Mouse (Mus musculus) liver, embryonic 15.5 days (tissue): ENCODE data around the gene Rsad1. TPM values are rescaled to one million over a fixed set of nuclear protein-coding genes. Genes with fewer than 3 reads are reported as not detected.

Experiments used
- ATAC-seq: fragments of 200-750 bp; cut with Nextera tagmentation; 2 replicates; pipeline ENCODE4 v1.8.0; 2017; ENCODE audit warnings: moderate number of reproducible peaks, mild to moderate bottlenecking, moderate library complexity; ENCODE audit not compliant: insufficient read depth
- H3K27ac ChIP-seq: fragments of 300-500 bp; sonication (generic); replicated peaks from 2 replicates; pipeline ENCODE4 v1.5.1; 2015; ENCODE audit warnings: mild to moderate bottlenecking, inconsistent platforms
- H3K27me3 ChIP-seq: fragments of 300-500 bp; sonication (generic); 2 replicates; pipeline ENCODE4 v1.6.1; 2015; ENCODE audit warnings: mild to moderate bottlenecking, inconsistent platforms
- H3K36me3 ChIP-seq: fragments of 300-500 bp; sonication (generic); replicated peaks from 2 replicates; pipeline ENCODE4 v1.6.1; 2015; ENCODE audit warnings: moderate library complexity, mild to moderate bottlenecking, inconsistent platforms
- H3K4me1 ChIP-seq: fragments of 300-500 bp; sonication (generic); replicated peaks from 2 replicates; pipeline ENCODE4 v1.6.1; 2015; ENCODE audit warnings: inconsistent platforms
- H3K4me2 ChIP-seq: fragments of 300-500 bp; sonication (generic); 2 replicates; pipeline ENCODE4 v1.6.1; 2015; ENCODE audit warnings: moderate library complexity, mild to moderate bottlenecking, inconsistent platforms
- H3K4me3 ChIP-seq: fragments of 300-500 bp; sonication (generic); replicated peaks from 2 replicates; pipeline ENCODE4 v1.5.1; 2015; ENCODE audit warnings: mild to moderate bottlenecking, inconsistent platforms
- H3K9ac ChIP-seq: fragments of 300-500 bp; sonication (generic); 2 replicates; pipeline ENCODE4 v1.6.1; 2015; ENCODE audit warnings: moderate library complexity, mild to moderate bottlenecking, inconsistent platforms
- H3K9me3 ChIP-seq: fragments of 300-500 bp; sonication (generic); replicated peaks from 2 replicates; pipeline ENCODE4 v1.6.1; 2016; ENCODE audit warnings: inconsistent platforms
- WGBS: fragments of 180-500 bp; shearing (Covaris S2); methylation state at CpG from one replicate; pipeline ENCODE4 v1.1.7; 2015; ENCODE audit warnings: mixed read lengths; ENCODE audit not compliant: insufficient replicate concordance; 5-methylcytosine and 5-hydroxymethylcytosine counted together
- polyA plus RNA-seq: library from polyadenylated mRNA; unstranded; fragments of >200 nt; fragmentation: Nextera tagmentation; extraction: Ambion mirVana; gene quantifications from 2 replicates; pipeline ENCODE4 v1.2.1, GENCODE M21; 2015

The Rsad1 gene
- polyA plus RNA-seq, 1 experiment from 2014 or later = 1.1 TPM

GRCm38 (mm10) chr11:94570612-94571011 is 21.6 kb upstream of the Rsad1 start:
- Histone ChIP-seq H3K4me2 (no peak overlapping the region), H3K4me1 (0 out of 2 replicates have a peak, but pooled peaks cover 9% of the 10 kb centered on the region), H3K27ac (no peak overlapping the region), H3K27me3 (peaks cover 10% of the 10 kb centered on the region), H3K9ac (no peak overlapping the region), H3K4me3 (no peak overlapping the region), H3K9me3 (no peaks in the 10 kb centered on the region), H3K36me3 (no peaks in the 10 kb centered on the region)
- ATAC-seq = 0 out of 2 replicates have a peak, but pooled peaks have one; percentile 19
- 21% methylated on average over 9 of the region's 9 CpGs for WGBS

GRCm38 (mm10) chr11:94567326-94567725 is 18.3 kb upstream of the Rsad1 start:
- H3K4me3 ChIP-seq = no peak overlapping the region

GRCm38 (mm10) chr11:94566534-94566933 is 17.5 kb upstream of the Rsad1 start:
- WGBS = 34% methylated on average over 6 of the region's 6 CpGs
- Histone ChIP-seq H3K4me2 (no peak overlapping the region), H3K9me3 (no peaks in the 10 kb centered on the region), H3K4me1 (peaks cover 22% of the 10 kb centered on the region; the same call in 1 of the 2 replicates), H3K27ac (no peak overlapping the region), H3K36me3 (no peaks in the 10 kb centered on the region), H3K4me3 (no peak overlapping the region), H3K27me3 (peaks cover 36% of the 10 kb centered on the region), H3K9ac (no peak overlapping the region)
- 0 out of 2 replicates have a peak, but pooled peaks have one; percentile 21 for ATAC-seq

More at GRCm38 (mm10) chr11:94567326-94567725, 18.3 kb upstream of the Rsad1 start:
- ATAC-seq = no peak
- no peaks in the 10 kb centered on the region for H3K36me3 ChIP-seq
- peaks cover 36% of the 10 kb centered on the region for H3K27me3 ChIP-seq
- WGBS = 73% methylated on average over 7 of the region's 7 CpGs
- no peak overlapping the region for H3K4me2 ChIP-seq
- H3K4me1 ChIP-seq = peaks cover 22% of the 10 kb centered on the region; the same call in 1 of the 2 replicates
- H3K27ac ChIP-seq = no peak overlapping the region
- no peak overlapping the region for H3K9ac ChIP-seq
- H3K9me3 ChIP-seq = no peaks in the 10 kb centered on the region

- H3K4me1 ChIP-seq = peaks cover 22% of the 10 kb centered on the region; the same call in 1 of the 2 replicates
- ATAC-seq = no peak
- H3K9me3 ChIP-seq = no peaks in the 10 kb centered on the region
- WGBS = 27% methylated on average over 16 of the region's 16 CpGs
- H3K4me2 ChIP-seq = peak overlapping the region; percentile 52
- no peaks in the 10 kb centered on the region for H3K36me3 ChIP-seq
- H3K27me3 ChIP-seq = peaks cover 36% of the 10 kb centered on the region
- no peak overlapping the region for H3K4me3 ChIP-seq
- H3K27ac ChIP-seq = no peak overlapping the region
- no peak overlapping the region for H3K9ac ChIP-seq
Observed at GRCm38 (mm10) chr11:94565151-94565479, 16.1 kb upstream of the Rsad1 start.

- no peak within 1 kb of the TSS for H3K27ac ChIP-seq
- H3K4me3 ChIP-seq = peak within 1 kb of the TSS; percentile 18
- peaks cover 22% of the 10 kb centered on the region; the same call in 1 of the 2 replicates for H3K4me1 ChIP-seq
- no peaks in the 10 kb centered on the region for H3K9me3 ChIP-seq
- 5% methylated on average over 35 of the region's 35 CpGs for WGBS
- H3K36me3 ChIP-seq = no peaks in the 10 kb centered on the region
- H3K27me3 ChIP-seq = peaks cover 36% of the 10 kb centered on the region
- peak; percentile 36; the same call in 1 of the 2 replicates for ATAC-seq
- no peak within 1 kb of the TSS for H3K9ac ChIP-seq
- H3K4me2 ChIP-seq = peak within 1 kb of the TSS; percentile 52
Observed at GRCm38 (mm10) chr11:94564437-94565150, 15.5 kb upstream of the Rsad1 start, which contains the start of gene Chad. TSS of gene Chad (plus strand) at chr11:94565047.

GRCm38 (mm10) chr11:94563821-94564220 is 14.8 kb upstream of the Rsad1 start:
- Histone ChIP-seq H3K27ac (no peak overlapping the region), H3K36me3 (no peaks in the 10 kb centered on the region), H3K4me3 (no peak overlapping the region), H3K27me3 (peaks cover 36% of the 10 kb centered on the region), H3K4me1 (peaks cover 22% of the 10 kb centered on the region; the same call in 1 of the 2 replicates), H3K9ac (no peak overlapping the region), H3K4me2 (peak overlapping the region; percentile 52), H3K9me3 (no peaks in the 10 kb centered on the region)
- ATAC-seq = 0 out of 2 replicates have a peak, but pooled peaks have one; percentile 10
- WGBS = 28% methylated on average over 5 of the region's 5 CpGs

GRCm38 (mm10) chr11:94563383-94563782 is 14.3 kb upstream of the Rsad1 start:
- H3K4me1 ChIP-seq = peaks cover 22% of the 10 kb centered on the region; the same call in 1 of the 2 replicates
- H3K4me3 ChIP-seq = no peak overlapping the region
- no peaks in the 10 kb centered on the region for H3K9me3 ChIP-seq
- 72% methylated on average over 5 of the region's 5 CpGs for WGBS
- ATAC-seq = no peak
- no peak overlapping the region for H3K27ac ChIP-seq
- H3K27me3 ChIP-seq = peaks cover 36% of the 10 kb centered on the region
- no peak overlapping the region for H3K4me2 ChIP-seq
- H3K36me3 ChIP-seq = no peaks in the 10 kb centered on the region
- H3K9ac ChIP-seq = no peak overlapping the region

GRCm38 (mm10) chr11:94558226-94558625 is 9.2 kb upstream of the Rsad1 start:
- H3K4me1 ChIP-seq = no peaks in the 10 kb centered on the region
- ATAC-seq = no peak
- H3K27me3 ChIP-seq = peaks cover 3% of the 10 kb centered on the region; the same call in 1 of the 2 replicates
- H3K9me3 ChIP-seq = no peaks in the 10 kb centered on the region
- no peak overlapping the region for H3K4me2 ChIP-seq
- no peaks in the 10 kb centered on the region for H3K36me3 ChIP-seq
- no peak overlapping the region for H3K4me3 ChIP-seq
- 52% methylated on average over 3 of the region's 3 CpGs for WGBS
- no peak overlapping the region for H3K9ac ChIP-seq
- H3K27ac ChIP-seq = no peak overlapping the region

GRCm38 (mm10) chr11:94550442-94550744 is 1.3 kb upstream of the Rsad1 start:
- no peak for ATAC-seq
- WGBS = 44% methylated on average over 5 of the region's 5 CpGs
- Histone ChIP-seq H3K9me3 (no peaks in the 10 kb centered on the region), H3K9ac (no peak overlapping the region), H3K27ac (no peak overlapping the region), H3K27me3 (no peaks in the 10 kb centered on the region), H3K4me1 (peaks cover 18% of the 10 kb centered on the region), H3K4me2 (no peak overlapping the region), H3K4me3 (no peak overlapping the region), H3K36me3 (no peaks in the 10 kb centered on the region)

GRCm38 (mm10) chr11:94549691-94550441 is 811 bp upstream of the Rsad1 start:
- Histone ChIP-seq H3K9ac (no peak overlapping the region), H3K4me2 (0 out of 2 replicates have a peak overlapping the region, but pooled peaks have one; percentile 89), H3K27ac (no peak overlapping the region), H3K27me3 (no peaks in the 10 kb centered on the region), H3K4me1 (peaks cover 18% of the 10 kb centered on the region), H3K36me3 (no peaks in the 10 kb centered on the region), H3K4me3 (peak overlapping the region; percentile 72; the same call in 1 of the 2 replicates), H3K9me3 (no peaks in the 10 kb centered on the region)
- WGBS = 30% methylated on average over 10 of the region's 10 CpGs
- no peak for ATAC-seq
